Mouse (Mus musculus) kidney, adult 2 months (tissue): Measurements from ENCODE around the gene P2ry6. TPM values are rescaled to one million over a fixed set of nuclear protein-coding genes. Genes with fewer than 3 reads are reported as not detected.

Experiments
- DNase-seq: peaks from one replicate; pipeline ENCODE4 v3.0.0; 2021
- H3K27ac ChIP-seq: fragments of 200-500 bp; 2 replicates; pipeline ENCODE4 v1.5.1; 2012; ENCODE audit warnings: low read depth, low read length, control low read depth, inconsistent platforms; ENCODE audit not compliant: insufficient read depth
- H3K27me3 ChIP-seq: fragments of 200-500 bp; replicated peaks from 2 replicates; pipeline ENCODE4 v1.6.1; 2012; ENCODE audit warnings: mild to moderate bottlenecking, moderate library complexity, low read length, inconsistent platforms; ENCODE audit not compliant: control insufficient read depth, insufficient read depth
- H3K36me3 ChIP-seq: fragments of 200-500 bp; 2 replicates; pipeline ENCODE4 v1.6.1; 2012; ENCODE audit warnings: mild to moderate bottlenecking, moderate library complexity, low read length, inconsistent platforms; ENCODE audit not compliant: control insufficient read depth, insufficient read depth
- H3K4me1 ChIP-seq: fragments of 200-500 bp; 2 replicates; pipeline ENCODE4 v1.6.1; 2011; ENCODE audit warnings: low read length; ENCODE audit not compliant: control insufficient read depth, insufficient read depth
- H3K4me3 ChIP-seq: fragments of 200-500 bp; 2 replicates; pipeline ENCODE4 v1.5.1; 2011; ENCODE audit warnings: mild to moderate bottlenecking, low read depth, low read length, control low read depth; ENCODE audit not compliant: insufficient read depth
- CTCF ChIP-seq: fragments of 200-500 bp; conservative IDR thresholded peaks from 2 replicates; pipeline ENCODE4 v1.5.1; 2011; ENCODE audit warnings: low read depth, mild to moderate bottlenecking, control low read depth, low read length, moderate library complexity, mixed read lengths; ENCODE audit not compliant: insufficient read depth, insufficient read length
- POLR2A ChIP-seq: fragments of 200-500 bp; IDR thresholded peaks from one replicate; pipeline ENCODE4 v1.6.1; 2011; ENCODE audit warnings: low read depth, low read length, control low read depth
- WGBS: fragments of 180-500 bp; shearing (Covaris S2); methylation state at CpG from one replicate; pipeline ENCODE4 v1.1.7; 2018; 5-methylcytosine and 5-hydroxymethylcytosine counted together
- polyA plus RNA-seq: library from polyadenylated mRNA; depleted of rRNA; stranded (reverse); fragments of >200 nt; gene quantifications from 2 replicates; pipeline ENCODE4 v1.2.3, GENCODE M21; 2012; rRNA removed

P2ry6 gene
- polyA plus RNA-seq, 1 experiment, result 7.6 TPM

- Histone ChIP-seq H3K27me3 (no peaks in the 10 kb centered on the region), H3K4me1 (no peaks in the 10 kb centered on the region; the same call in 1 of the 2 replicates), H3K36me3 (no peaks in the 10 kb centered on the region), H3K4me3 (peak overlapping the region; percentile 48), H3K27ac (no peak overlapping the region)
- TF ChIP-seq POLR2A (no peak), CTCF (no peak)
- no peak for DNase-seq
- WGBS, result 15% methylated on average over 53 of the region's 53 CpGs
Measured at GRCm38 (mm10) chr7:100894057-100894832, 80.2 kb downstream of the P2ry6 start.

GRCm38 (mm10) chr7:100893249-100894056 is 81.0 kb downstream of the P2ry6 start:
- TF ChIP-seq CTCF, result no peak
- TF ChIP-seq POLR2A, result no peak
- no peaks in the 10 kb centered on the region for H3K36me3 ChIP-seq
- no peak for DNase-seq
- no peaks in the 10 kb centered on the region; the same call in 1 of the 2 replicates for H3K4me1 ChIP-seq
- H3K27ac ChIP-seq, result no peak overlapping the region
- H3K4me3 ChIP-seq, result no peak overlapping the region
- H3K27me3 ChIP-seq, result no peaks in the 10 kb centered on the region
- WGBS, result 43% methylated on average over 20 of the region's 20 CpGs

Other genes starting within 250 kb of the P2ry6 start
- gene Relt, start 111.2 kb downstream of the P2ry6 start, polyA plus RNA-seq, result 1.5 and 3.8 TPM in 2 replicates
- 25.4 and 29.3 TPM in 2 replicates for gene Arhgef17, start 42.5 kb downstream of the P2ry6 start, polyA plus RNA-seq
- 15.0 and 16.9 TPM in 2 replicates for gene P2ry2, start 38.2 kb upstream of the P2ry6 start, polyA plus RNA-seq
- gene Fchsd2, start 118.2 kb upstream of the P2ry6 start, polyA plus RNA-seq, result 5.3 and 7.1 TPM in 2 replicates